Mouse (Mus musculus): Measurements from ENCODE around the gene Ptgis.

DNA sequence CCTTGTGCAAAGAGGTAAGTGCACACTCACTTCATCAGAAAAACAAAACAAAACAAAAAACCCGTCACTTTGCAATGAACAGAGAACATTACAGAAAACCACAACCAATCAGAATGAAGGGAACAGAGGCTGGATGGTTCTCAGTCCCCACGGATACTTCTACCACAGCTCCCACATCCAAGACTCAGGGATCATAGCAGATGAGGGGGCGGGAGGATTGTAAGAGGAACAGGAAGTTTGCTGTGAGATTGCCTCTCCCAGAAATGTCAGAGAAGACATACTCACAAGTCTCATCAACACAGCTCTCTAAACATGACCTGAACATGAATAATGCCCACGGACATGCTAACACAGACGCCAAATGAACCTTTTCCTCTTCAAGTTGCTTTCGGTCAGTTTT, 91.4 kb downstream of the Ptgis start:
- TF ChIP-seq CTCF (IDR thresholded peaks at IDR 0.05; ENCODE audit: insufficient read depth, low read depth, low read length) = no peak
- no peak for TF ChIP-seq POLR2A (IDR thresholded peaks at IDR 0.05; ENCODE audit: insufficient read depth, low read depth, low read length)

All from olfactory bulb, adult 2 months (tissue).